Mouse (Mus musculus) ovary, postnatal 36 days (tissue): ENCODE data around the gene Iqck.

Experiments
- DNase-seq: peaks from one replicate; pipeline ENCODE4 v3.0.0; 2022; ENCODE audit warnings: low spot score, mixed read lengths

Gene Iqck

GRCm38 (mm10) chr7:118953626-118954282, 98.2 kb downstream of the Iqck start:
- DNase-seq = no peak

- DNase-seq = no peak
These were observed 99.4 kb downstream of the Iqck start for GRCm38 (mm10) chr7:118954968-118955367.

- DNase-seq = no peak
These were observed 101.2 kb downstream of the Iqck start for GRCm38 (mm10) chr7:118956616-118957246.

GRCm38 (mm10) chr7:118959209-118959608, 103.7 kb downstream of the Iqck start:
- no peak for DNase-seq

DNA sequence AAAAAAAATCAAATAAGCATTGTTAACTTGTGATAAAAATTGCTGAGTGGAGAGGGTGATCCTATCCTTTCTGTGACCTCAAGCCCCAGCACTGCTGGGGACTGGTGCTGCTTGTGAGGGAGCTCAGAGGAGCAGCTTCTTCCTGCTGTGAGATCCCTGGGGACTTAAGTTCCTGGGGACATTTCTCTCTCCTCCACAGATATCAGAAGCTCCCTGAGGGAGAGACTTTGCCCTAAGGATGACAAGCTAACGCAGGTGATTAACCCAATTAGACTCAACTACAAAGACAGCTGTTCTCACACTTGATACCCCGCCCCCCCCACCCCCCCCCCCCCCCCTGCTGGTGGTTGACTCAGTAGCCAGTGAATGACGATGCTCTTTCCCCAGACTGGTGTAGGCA, 109.2 kb downstream of the Iqck start:
- no peak for DNase-seq

GRCm38 (mm10) chr7:118965198-118965597, 109.6 kb downstream of the Iqck start:
- DNase-seq = no peak

GRCm38 (mm10) chr7:118968870-118969269, 113.3 kb downstream of the Iqck start:
- no peak for DNase-seq

GRCm38 (mm10) chr7:118971499-118971898, 115.9 kb downstream of the Iqck start:
- DNase-seq = no peak

GRCm38 (mm10) chr7:118972306-118972705, 116.8 kb downstream of the Iqck start:
- no peak for DNase-seq

GRCm38 (mm10) chr7:118973377-118973776, 117.8 kb downstream of the Iqck start:
- no peak for DNase-seq

GRCm38 (mm10) chr7:118975837-118976236, 120.3 kb downstream of the Iqck start:
- DNase-seq = no peak

GRCm38 (mm10) chr7:118976414-118977166, 121.0 kb downstream of the Iqck start:
- DNase-seq = peak; percentile 36

- no peak for DNase-seq
These were observed 121.6 kb downstream of the Iqck start for GRCm38 (mm10) chr7:118977167-118977543.

DNA sequence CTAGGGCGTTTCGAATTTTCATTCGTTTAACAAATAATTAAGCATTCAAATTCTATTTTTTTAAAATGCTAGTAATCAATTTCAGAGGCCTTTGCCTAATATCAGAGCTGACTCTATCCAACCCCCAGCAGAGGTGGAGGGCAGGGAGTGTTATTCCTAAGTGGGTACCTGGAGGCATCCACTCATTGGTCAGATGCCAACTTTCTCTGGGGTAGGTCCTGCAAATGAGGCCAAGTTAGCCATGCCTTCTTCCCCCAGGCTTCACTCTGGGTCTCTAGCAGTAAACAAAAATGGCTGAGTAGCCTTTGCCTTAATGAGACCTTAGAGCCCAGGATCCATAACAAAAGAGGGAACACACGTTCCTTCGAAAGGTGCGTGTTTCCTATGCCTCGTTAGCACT, 123.6 kb downstream of the Iqck start:
- no peak for DNase-seq

GRCm38 (mm10) chr7:118979708-118980107, 124.2 kb downstream of the Iqck start:
- no peak for DNase-seq

- no peak for DNase-seq
These were observed 125.8 kb downstream of the Iqck start for GRCm38 (mm10) chr7:118981346-118981745.

DNA sequence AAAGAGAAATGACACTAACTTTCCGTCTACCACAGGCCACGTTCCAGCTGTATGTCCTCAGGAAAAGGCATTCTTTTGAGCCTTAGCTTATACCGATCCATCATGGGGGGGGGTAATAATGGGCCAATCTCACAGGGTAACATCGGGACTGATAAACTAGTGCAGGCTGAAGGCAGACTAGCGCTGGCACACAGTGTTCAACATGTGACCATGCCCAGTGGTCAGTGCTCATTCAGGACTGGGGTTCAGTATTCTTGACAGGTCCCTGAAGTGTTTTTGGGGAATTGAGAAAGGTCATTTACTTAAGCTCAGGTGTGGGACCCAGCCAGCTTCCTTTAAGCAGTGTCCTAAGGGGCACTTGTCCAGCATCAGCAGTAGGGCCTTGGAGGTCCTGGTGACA, 126.3 kb downstream of the Iqck start:
- no peak for DNase-seq

DNA sequence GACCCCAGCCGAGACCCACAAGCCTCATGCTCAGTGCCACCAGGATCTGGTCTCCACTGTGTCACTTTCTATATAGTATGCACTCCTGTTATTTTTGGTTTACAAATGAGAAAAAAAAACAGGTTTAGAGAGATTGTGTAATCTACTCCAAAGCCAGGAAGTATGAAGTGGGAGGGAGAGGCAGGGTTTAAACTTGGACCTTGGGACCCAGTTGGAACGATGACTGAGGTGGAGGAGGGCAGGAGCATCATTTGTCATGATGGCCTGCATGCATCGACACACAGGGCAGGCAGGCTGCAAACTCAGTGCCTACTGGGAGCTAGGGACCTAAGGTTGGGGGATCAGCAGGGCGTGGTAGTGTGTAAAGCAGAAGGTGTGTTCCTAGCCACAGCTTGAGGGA, 127.0 kb downstream of the Iqck start:
- no peak for DNase-seq

DNA sequence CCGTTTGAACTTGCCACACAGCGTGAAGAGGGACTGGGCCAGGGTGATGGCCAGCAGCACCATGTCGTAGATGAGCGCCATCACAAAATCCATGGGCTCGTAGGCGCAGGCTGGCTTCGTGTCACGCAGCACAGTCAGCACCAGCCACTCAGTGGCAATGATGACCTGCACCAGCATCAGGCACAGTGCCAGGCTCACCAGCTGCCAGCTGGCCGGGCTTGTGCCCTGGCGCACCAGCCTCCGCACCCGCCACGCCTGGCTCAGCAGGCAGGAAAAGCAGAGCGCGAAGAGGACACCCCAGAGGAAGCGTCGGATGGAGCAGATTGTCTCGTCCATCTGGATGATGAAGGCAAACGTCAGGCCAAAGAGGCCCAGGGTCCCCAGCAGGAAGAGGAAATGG, 128.4 kb downstream of the Iqck start:
- peak; percentile 50 for DNase-seq

DNA sequence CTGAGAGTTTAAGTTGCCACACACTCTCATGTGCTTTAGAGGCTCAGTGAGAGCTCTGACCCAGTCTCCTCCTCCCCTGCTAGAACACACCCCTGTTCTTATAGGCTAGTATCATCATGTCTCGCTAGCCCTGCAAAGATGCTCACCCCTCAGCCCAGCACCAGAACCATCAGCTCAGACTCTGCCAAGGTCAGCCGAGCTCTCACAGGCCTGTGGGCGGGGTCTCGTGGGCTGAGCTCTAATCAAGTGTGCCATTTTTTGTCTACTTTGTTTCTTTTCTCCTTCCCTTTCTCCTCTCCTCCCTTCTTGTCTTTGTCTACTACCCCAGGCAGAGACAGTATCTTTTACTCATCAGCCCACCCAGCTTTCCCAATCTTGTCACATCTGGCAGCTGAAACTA, 130.2 kb downstream of the Iqck start:
- peak; percentile 30 for DNase-seq

- no peak for DNase-seq
These were observed 130.8 kb downstream of the Iqck start for GRCm38 (mm10) chr7:118986369-118986768.

DNA sequence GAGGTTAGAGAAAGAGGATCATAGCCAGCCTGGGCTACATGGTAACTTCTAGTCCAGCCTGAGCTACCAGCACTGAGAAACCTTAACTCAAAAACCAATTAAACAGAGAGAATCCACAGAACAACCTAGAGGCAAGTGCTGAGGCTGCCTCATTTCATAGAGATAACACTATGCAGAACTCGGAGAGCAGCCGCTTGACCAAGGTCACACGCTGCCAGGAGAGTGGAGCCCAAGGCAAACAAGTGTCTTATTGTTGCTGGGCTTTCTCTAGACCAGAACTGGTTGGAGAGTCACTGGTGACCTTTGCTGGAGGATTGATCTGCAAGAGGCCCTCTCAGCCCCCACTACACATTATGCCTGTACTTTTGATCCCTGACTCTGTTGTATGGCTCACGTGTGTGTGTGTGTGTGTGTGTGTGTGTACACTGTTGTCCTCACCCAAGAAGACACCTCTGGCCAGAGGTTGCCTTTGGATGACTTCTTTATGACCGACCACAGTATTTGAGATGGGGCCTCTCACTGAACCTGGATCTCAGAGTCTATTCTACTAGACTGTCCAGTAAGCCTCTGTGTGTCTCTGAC, 133.8 kb downstream of the Iqck start:
- DNase-seq = peak; percentile 64

DNA sequence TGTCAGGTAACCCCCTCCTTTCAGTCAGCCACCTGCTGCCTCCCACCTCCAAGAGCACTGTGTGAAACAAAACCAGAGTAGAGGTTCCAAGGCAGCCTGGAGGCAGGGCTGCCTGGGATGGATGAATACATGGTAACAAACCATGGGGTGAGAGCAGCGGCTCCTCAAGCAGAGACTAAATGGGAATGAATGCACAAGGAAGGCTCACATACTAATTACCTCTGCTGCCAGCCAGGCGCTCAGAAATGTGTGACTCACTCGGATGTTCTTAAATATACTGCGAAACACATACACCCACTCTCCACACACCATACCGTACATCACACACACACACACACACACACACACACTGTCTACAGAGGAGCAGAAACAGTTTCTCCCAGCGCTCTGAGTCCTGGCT, 134.7 kb downstream of the Iqck start:
- DNase-seq = no peak
